Mouse (Mus musculus) macrophage (primary cell): ENCODE measurements around the gene Arhgap31. TPM values are rescaled to one million over a fixed set of nuclear protein-coding genes. Genes with fewer than 3 reads are reported as not detected.

Source experiments
- H3K27ac ChIP-seq: fragments of 350-480 bp; formaldehyde crosslinking; 2 replicates; pipeline ENCODE4 v1.9.0; 2021
- H3K36me3 ChIP-seq: fragments of 350-480 bp; formaldehyde crosslinking; 2 replicates; pipeline ENCODE4 v1.9.0; 2021; ENCODE audit errors: inconsistent target
- H3K4me3 ChIP-seq: fragments of 350-480 bp; formaldehyde crosslinking; 2 replicates; pipeline ENCODE4 v1.9.0; 2021; ENCODE audit errors: inconsistent target
- H3K79me2 ChIP-seq: fragments of 350-480 bp; formaldehyde crosslinking; 2 replicates; pipeline ENCODE4 v1.9.0; 2021; ENCODE audit errors: inconsistent target
- WGBS: methylation state at CpG from one replicate; pipeline ENCODE4 v1.1.7; 2026; ENCODE audit warnings: inconsistent platforms; ENCODE audit not compliant: missing documents; 5-methylcytosine and 5-hydroxymethylcytosine counted together
- polyA plus RNA-seq: library from polyadenylated mRNA; stranded (reverse); fragments of 250-400 nt; gene quantifications from 3 replicates; pipeline ENCODE4 v1.2.4, GENCODE M21; 2018; ENCODE audit warnings: inconsistent platforms

The Arhgap31 gene
- polyA plus RNA-seq, 1 experiment from 2014 or later, result 40.3 TPM

- WGBS, result 96% methylated on average over 8 of the region's 8 CpGs
- Histone ChIP-seq H3K27ac (no peak overlapping the region), H3K79me2 (peaks cover 99% of the 10 kb centered on the region), H3K4me3 (no peak overlapping the region), H3K36me3 (peaks cover 4% of the 10 kb centered on the region; the same call in 1 of the 2 replicates)
Measured at GRCm38 (mm10) chr16:38668871-38669675, 44.0 kb downstream of the Arhgap31 start.

- peaks cover 99% of the 10 kb centered on the region; the same call in 1 of the 2 replicates for H3K79me2 ChIP-seq
- H3K36me3 ChIP-seq, result no peaks in the 10 kb centered on the region
- no peak overlapping the region for H3K4me3 ChIP-seq
- 94% methylated on average over 4 of the region's 4 CpGs for WGBS
- no peak overlapping the region for H3K27ac ChIP-seq
Measured at GRCm38 (mm10) chr16:38666523-38666922, 46.6 kb downstream of the Arhgap31 start.

GRCm38 (mm10) chr16:38666016-38666415 is 47.1 kb downstream of the Arhgap31 start:
- Histone ChIP-seq H3K27ac (no peak overlapping the region), H3K4me3 (no peak overlapping the region), H3K36me3 (no peaks in the 10 kb centered on the region), H3K79me2 (peaks cover 99% of the 10 kb centered on the region; the same call in 1 of the 2 replicates)
- 100% methylated on average over 2 of the region's 2 CpGs for WGBS

GRCm38 (mm10) chr16:38662575-38662974 is 50.5 kb downstream of the Arhgap31 start:
- no peaks in the 10 kb centered on the region for H3K36me3 ChIP-seq
- WGBS, result 97% methylated on average over 9 of the region's 10 CpGs
- H3K79me2 ChIP-seq, result peaks cover 99% of the 10 kb centered on the region; the same call in 1 of the 2 replicates
- H3K4me3 ChIP-seq, result no peak overlapping the region
- no peak overlapping the region for H3K27ac ChIP-seq

- 98% methylated on average over 4 of the region's 4 CpGs for WGBS
- Histone ChIP-seq H3K79me2 (peaks cover 82% of the 10 kb centered on the region; the same call in 1 of the 2 replicates), H3K4me3 (no peak overlapping the region), H3K36me3 (no peaks in the 10 kb centered on the region), H3K27ac (no peak overlapping the region)
Measured at GRCm38 (mm10) chr16:38654308-38654707, 58.8 kb downstream of the Arhgap31 start.

- Histone ChIP-seq H3K4me3 (no peak overlapping the region), H3K79me2 (peaks cover 82% of the 10 kb centered on the region; the same call in 1 of the 2 replicates), H3K36me3 (no peaks in the 10 kb centered on the region), H3K27ac (no peak overlapping the region)
- WGBS, result 30% methylated on average over 10 of the region's 10 CpGs
Measured at GRCm38 (mm10) chr16:38653390-38653871, 59.6 kb downstream of the Arhgap31 start.

GRCm38 (mm10) chr16:38652653-38653052 is 60.4 kb downstream of the Arhgap31 start:
- H3K79me2 ChIP-seq, result peaks cover 82% of the 10 kb centered on the region; the same call in 1 of the 2 replicates
- WGBS, result 86% methylated on average over 5 of the region's 5 CpGs
- no peaks in the 10 kb centered on the region for H3K36me3 ChIP-seq
- no peak overlapping the region for H3K4me3 ChIP-seq
- H3K27ac ChIP-seq, result no peak overlapping the region

- Histone ChIP-seq H3K79me2 (peaks cover 87% of the 10 kb centered on the region; the same call in 1 of the 2 replicates), H3K4me3 (no peak overlapping the region), H3K27ac (no peak overlapping the region), H3K36me3 (no peaks in the 10 kb centered on the region)
- WGBS, result 62% methylated on average over 10 of the region's 10 CpGs
Measured at GRCm38 (mm10) chr16:38651721-38652231, 61.3 kb downstream of the Arhgap31 start.

- H3K36me3 ChIP-seq, result no peaks in the 10 kb centered on the region
- H3K27ac ChIP-seq, result no peak overlapping the region
- peaks cover 91% of the 10 kb centered on the region; the same call in 1 of the 2 replicates for H3K79me2 ChIP-seq
- 91% methylated on average over 10 of the region's 12 CpGs for WGBS
- H3K4me3 ChIP-seq, result no peak overlapping the region
Measured at GRCm38 (mm10) chr16:38651306-38651705, 61.8 kb downstream of the Arhgap31 start.

GRCm38 (mm10) chr16:38649431-38649827 is 63.6 kb downstream of the Arhgap31 start:
- Histone ChIP-seq H3K27ac (no peak overlapping the region), H3K36me3 (no peaks in the 10 kb centered on the region), H3K4me3 (no peak overlapping the region), H3K79me2 (peaks cover 97% of the 10 kb centered on the region; the same call in 1 of the 2 replicates)
- WGBS, result 88% methylated on average over 11 of the region's 11 CpGs

GRCm38 (mm10) chr16:38648783-38649430 is 64.2 kb downstream of the Arhgap31 start:
- WGBS, result 41% methylated on average over 9 of the region's 9 CpGs
- Histone ChIP-seq H3K27ac (no peak overlapping the region), H3K4me3 (no peak overlapping the region), H3K79me2 (peaks cover 97% of the 10 kb centered on the region; the same call in 1 of the 2 replicates), H3K36me3 (no peaks in the 10 kb centered on the region)

GRCm38 (mm10) chr16:38648155-38648554 is 64.9 kb downstream of the Arhgap31 start:
- 93% methylated on average over 5 of the region's 5 CpGs for WGBS

GRCm38 (mm10) chr16:38644455-38644854 is 68.6 kb downstream of the Arhgap31 start:
- peaks cover 69% of the 10 kb centered on the region; the same call in 1 of the 2 replicates for H3K79me2 ChIP-seq
- peaks cover 10% of the 10 kb centered on the region for H3K36me3 ChIP-seq
- no peak overlapping the region for H3K4me3 ChIP-seq
- WGBS, result 100% methylated on average over 1 of the region's 2 CpGs
- no peak overlapping the region for H3K27ac ChIP-seq

More at GRCm38 (mm10) chr16:38648155-38648554, 64.9 kb downstream of the Arhgap31 start:
- no peak overlapping the region for H3K27ac ChIP-seq
- H3K36me3 ChIP-seq, result no peaks in the 10 kb centered on the region
- no peak overlapping the region for H3K4me3 ChIP-seq
- H3K79me2 ChIP-seq, result peaks cover 96% of the 10 kb centered on the region; the same call in 1 of the 2 replicates

GRCm38 (mm10) chr16:38637085-38637484 is 76.0 kb downstream of the Arhgap31 start:
- Histone ChIP-seq H3K4me3 (no peak overlapping the region), H3K36me3 (peaks cover 28% of the 10 kb centered on the region), H3K79me2 (no peaks in the 10 kb centered on the region; the same call in 1 of the 2 replicates), H3K27ac (no peak overlapping the region)
- WGBS, result 75% methylated on average over 8 of the region's 10 CpGs
